Mouse (Mus musculus): ENCODE measurements around the gene Arxes1.
"Not testable (repeated sequence)": the region's sequence is repeated elsewhere in the genome, so short reads cannot be mapped to it uniquely, and the experiment has no call there.

Gene Arxes1

GRCm38 (mm10) chrX:136032799-136033763 is at the start of gene Arxes1:
Gene Arxes1, plus strand, starts transcription at chrX:136033367.
- not testable (repeated sequence) for DNase-seq (ENCODE audit: low spot score in 2 of 2)

GRCm38 (mm10) chrX:135984539-135985260 is 48.5 kb upstream of the Arxes1 start:
- DNase-seq (ENCODE audit: low spot score in 2 of 2), result peak in 1 of 2 experiments; percentile 23

GRCm38 (mm10) chrX:135986267-135986666 is 46.9 kb upstream of the Arxes1 start:
- peak in 1 of 2 experiments; percentile 6 for DNase-seq (ENCODE audit: low spot score in 2 of 2)

- no peak for DNase-seq (ENCODE audit: low spot score in 2 of 2)
Observed at GRCm38 (mm10) chrX:135990661-135991060, 42.5 kb upstream of the Arxes1 start.

GRCm38 (mm10) chrX:135993192-135993594 is 40.0 kb upstream of the Arxes1 start:
- DNase-seq (ENCODE audit: low spot score in 2 of 2), result not testable (repeated sequence)

- not testable (repeated sequence) for DNase-seq (ENCODE audit: low spot score in 2 of 2)
Observed at GRCm38 (mm10) chrX:135993664-135994119, 39.5 kb upstream of the Arxes1 start, which contains the start of gene Arxes2. Gene Arxes2, plus strand, starts transcription at chrX:135993824.

- no peak for DNase-seq (ENCODE audit: low spot score in 2 of 2)
Observed at GRCm38 (mm10) chrX:136007199-136007843, 25.8 kb upstream of the Arxes1 start.

GRCm38 (mm10) chrX:136014392-136014791 is 18.8 kb upstream of the Arxes1 start:
- DNase-seq (ENCODE audit: low spot score in 2 of 2), result no peak

- DNase-seq (ENCODE audit: low spot score in 2 of 2), result no peak
Observed at GRCm38 (mm10) chrX:136030331-136030730, 2.8 kb upstream of the Arxes1 start.

- DNase-seq (ENCODE audit: low spot score in 2 of 2), result no peak
Observed at GRCm38 (mm10) chrX:136043726-136044125, 10.6 kb downstream of the Arxes1 start.

GRCm38 (mm10) chrX:136047528-136047927 is 14.4 kb downstream of the Arxes1 start:
- peak; percentile 14 to 65 for DNase-seq (ENCODE audit: low spot score in 2 of 2)

- DNase-seq (ENCODE audit: low spot score in 2 of 2), result no peak
Observed at GRCm38 (mm10) chrX:136051219-136051618, 18.1 kb downstream of the Arxes1 start.

- no peak for DNase-seq (ENCODE audit: low spot score in 2 of 2)
Observed at GRCm38 (mm10) chrX:136060698-136061097, 27.5 kb downstream of the Arxes1 start.

GRCm38 (mm10) chrX:136067201-136067991 is 34.2 kb downstream of the Arxes1 start:
- DNase-seq (ENCODE audit: low spot score in 2 of 2), result not testable (repeated sequence)

- not testable (repeated sequence) for DNase-seq (ENCODE audit: low spot score in 2 of 2)
Observed at GRCm38 (mm10) chrX:136068020-136068419, 34.9 kb downstream of the Arxes1 start, which contains the start of gene Bex2. Gene Bex2, minus strand, starts transcription at chrX:136068236.
